Mouse (Mus musculus): ENCODE data around the gene Smg8.

DNA sequence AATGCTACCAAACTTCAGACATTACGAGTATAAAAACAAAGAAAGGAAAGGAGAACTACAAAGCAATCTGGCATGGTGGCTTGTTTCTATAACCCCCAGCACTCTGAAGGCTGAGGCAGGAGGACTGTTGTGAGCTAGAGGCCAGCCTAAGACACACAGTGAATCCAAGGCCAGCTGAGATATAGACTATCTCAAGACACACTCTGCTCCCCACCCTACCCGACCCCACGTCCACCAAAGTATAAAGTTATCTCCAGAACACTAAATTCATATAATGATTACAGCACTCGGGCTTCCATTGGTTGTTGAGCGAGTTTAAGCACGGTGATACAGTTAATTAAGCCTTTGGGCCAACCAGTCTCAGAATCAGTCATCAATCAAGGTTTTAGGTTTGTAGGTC is 30.3 kb downstream of the Smg8 start:
- no peak for TF ChIP-seq CEBPB (IDR thresholded peaks at IDR 0.05; ENCODE audit: insufficient read depth, poor library complexity, severe bottlenecking)
- TF ChIP-seq TCF3 (IDR thresholded peaks at IDR 0.05; ENCODE audit: insufficient read length, low read depth) = no peak
- no peak for TF ChIP-seq POLR2A (IDR thresholded peaks at IDR 0.05; ENCODE audit: insufficient read length, low read depth)
- no peak for TF ChIP-seq MAX (IDR thresholded peaks at IDR 0.05; ENCODE audit: low read depth)
- TF ChIP-seq MYOD1 (IDR thresholded peaks at IDR 0.05; ENCODE audit: control insufficient read depth in 1 of 3, insufficient read length in 2 of 3, low read depth in 2 of 3) = no peak
- TF ChIP-seq USF1 (IDR thresholded peaks at IDR 0.05; ENCODE audit: low read depth) = no peak
- TF ChIP-seq TCF12 (IDR thresholded peaks at IDR 0.05; ENCODE audit: insufficient read depth, poor library complexity, severe bottlenecking) = no peak
- TF ChIP-seq E2F4 (IDR thresholded peaks at IDR 0.05; ENCODE audit: insufficient read depth) = no peak
- no peak for TF ChIP-seq SRF (IDR thresholded peaks at IDR 0.05; ENCODE audit: control insufficient read depth, insufficient read length, low read depth)
- no peak for TF ChIP-seq POLR2AphosphoS2 (IDR thresholded peaks at IDR 0.05; ENCODE audit: insufficient read length, low read depth)
- TF ChIP-seq REST (IDR thresholded peaks at IDR 0.05; ENCODE audit: insufficient read depth, insufficient read length) = no peak

All from myocyte (in vitro differentiated cells).